Mouse (Mus musculus) retina, postnatal 1 day (tissue): Measurements from ENCODE around the gene Cacna2d3.

Experiments used
- DNase-seq: peaks from one replicate; pipeline ENCODE4 v3.0.0-alpha.2; 2012

Gene Cacna2d3

DNA sequence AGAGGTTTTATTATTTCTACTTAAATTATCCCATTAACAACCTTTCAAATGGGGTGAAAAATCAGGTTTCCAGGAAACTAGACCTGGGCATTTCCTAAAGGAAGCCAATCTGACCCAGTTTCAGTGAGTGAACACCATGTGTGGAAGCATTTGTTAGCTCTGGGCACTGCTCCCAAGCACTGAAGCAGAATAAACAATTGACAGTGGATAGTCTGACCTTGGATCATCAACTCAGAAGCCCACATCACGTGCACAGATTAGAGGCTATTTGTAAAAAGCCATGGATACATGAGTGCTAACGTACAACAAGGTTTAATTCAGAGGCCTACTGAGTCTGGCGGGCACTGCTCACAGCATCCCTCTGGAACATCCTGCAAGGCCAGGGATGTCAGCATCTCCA, 82.4 kb downstream of the Cacna2d3 start:
- DNase-seq, result peak; percentile 90

- DNase-seq, result no peak
These were observed 93.5 kb downstream of the Cacna2d3 start for GRCm38 (mm10) chr14:29628213-29628612.

DNA sequence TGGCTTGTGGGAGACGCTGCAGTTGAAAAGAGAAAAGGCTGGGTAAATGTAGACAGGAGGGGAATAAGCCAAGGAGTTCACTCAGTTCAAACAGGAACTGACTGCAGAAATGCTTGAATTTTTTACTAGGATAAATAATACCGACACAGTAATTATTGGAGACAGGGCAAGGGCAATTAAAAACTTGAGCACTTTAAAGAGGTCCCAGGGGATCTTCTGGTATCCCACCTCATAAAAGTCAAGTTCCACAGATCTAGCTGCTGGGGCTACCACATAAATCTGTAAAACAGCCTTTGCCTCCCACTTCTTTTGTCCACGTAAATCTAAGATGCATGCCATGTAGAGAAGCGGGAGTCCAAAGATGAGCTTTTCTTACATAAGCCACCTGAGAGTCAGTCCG, 109.2 kb downstream of the Cacna2d3 start:
- DNase-seq, result no peak

DNA sequence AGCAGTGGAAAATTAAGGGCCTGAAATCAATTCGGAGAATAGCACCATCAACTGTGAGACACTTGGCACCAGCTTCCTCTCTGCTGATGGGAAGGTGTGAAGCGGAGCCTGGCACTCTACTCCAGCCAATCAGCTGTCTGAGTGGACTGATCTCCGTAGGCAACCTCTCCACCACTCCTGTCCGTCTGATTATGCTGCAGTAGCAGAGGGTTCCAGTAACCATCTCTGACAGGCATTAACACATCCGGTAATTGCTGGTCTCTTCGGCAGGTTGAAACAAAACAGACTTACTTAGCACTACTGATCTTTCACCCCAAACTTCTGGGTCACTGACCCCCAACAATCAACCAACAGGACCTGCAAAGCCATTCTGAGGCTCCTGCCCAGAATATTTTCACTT, 112.9 kb downstream of the Cacna2d3 start:
- DNase-seq, result peak; percentile 77

- DNase-seq, result peak; percentile 85
These were observed 122.2 kb downstream of the Cacna2d3 start for GRCm38 (mm10) chr14:29599428-29599827.

- DNase-seq, result no peak
These were observed 128.8 kb downstream of the Cacna2d3 start for GRCm38 (mm10) chr14:29592896-29593295.

DNA sequence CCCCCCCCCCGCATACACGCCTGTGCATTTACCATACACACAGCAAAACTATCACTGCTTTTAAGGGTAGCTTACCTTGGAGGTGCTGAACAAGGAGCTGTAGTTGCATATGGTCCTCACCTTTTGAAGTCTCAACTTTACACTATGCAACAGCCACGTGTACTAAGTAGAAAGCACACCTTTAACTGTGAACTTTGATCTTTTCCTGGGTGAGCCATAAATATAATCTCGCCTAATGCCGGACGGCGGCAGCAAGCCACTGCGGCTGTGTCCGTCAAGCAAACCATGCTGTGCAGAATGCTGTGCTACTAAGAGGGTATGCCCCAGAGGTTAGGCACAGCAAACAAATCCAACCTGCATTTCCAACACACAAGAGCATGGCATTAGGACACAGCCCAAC, 132.0 kb downstream of the Cacna2d3 start:
- no peak for DNase-seq

DNA sequence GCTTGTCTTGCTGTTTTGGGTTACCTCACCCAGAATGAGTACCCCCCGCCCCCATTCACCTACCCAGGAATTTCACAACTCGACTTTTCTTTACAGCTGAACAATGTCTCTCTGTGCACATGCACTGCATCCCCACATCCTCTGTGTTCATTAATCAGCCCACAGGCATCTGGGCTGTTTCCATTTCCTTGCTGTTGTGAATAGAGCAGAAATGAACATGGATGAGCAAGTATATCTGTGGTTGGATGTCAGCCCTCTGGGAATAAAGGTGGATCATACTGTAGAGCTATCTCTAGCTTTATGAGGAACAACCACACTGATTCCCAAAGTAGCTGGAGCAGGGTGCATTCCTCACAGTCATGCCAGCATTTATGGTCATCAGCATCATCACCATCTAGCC, 139.7 kb downstream of the Cacna2d3 start:
- DNase-seq, result no peak

DNA sequence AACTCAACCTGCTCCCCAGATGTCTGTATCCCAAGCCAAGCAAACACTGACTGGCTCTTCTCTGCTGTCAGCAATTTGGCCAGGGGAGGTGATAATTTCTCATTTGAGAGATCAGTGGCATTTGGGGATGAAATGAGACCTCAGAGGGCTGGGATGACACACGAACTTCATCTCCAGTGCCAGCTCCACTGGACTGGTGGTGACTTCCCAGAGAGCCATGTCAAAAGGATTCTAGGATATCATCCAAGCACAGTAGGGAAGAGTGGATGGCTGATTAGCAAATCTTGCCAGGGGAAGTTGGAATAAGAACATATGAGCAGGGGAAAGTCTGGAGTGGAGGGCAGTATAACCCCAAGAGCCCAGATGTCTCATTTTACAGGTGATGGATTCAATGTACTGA, 143.9 kb downstream of the Cacna2d3 start:
- no peak for DNase-seq

DNA sequence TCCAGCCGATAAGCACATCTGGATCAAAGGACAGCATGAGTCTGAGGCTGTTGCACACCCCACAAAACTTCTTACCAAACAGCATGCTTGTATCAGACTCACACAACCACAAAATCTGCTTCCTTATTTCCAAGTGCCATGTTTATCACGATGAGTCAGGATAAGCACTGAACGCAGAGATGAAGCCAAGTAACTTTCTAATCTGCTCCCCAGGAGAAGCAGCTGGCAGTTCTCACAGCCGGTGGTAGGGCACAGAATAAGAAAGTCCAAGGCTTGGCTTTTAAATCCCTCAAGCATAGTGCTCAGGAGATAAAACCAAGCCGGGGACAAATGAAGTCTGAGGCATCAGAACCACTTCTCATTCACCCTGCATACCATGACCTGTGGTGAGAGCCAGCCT, 146.1 kb downstream of the Cacna2d3 start:
- DNase-seq, result no peak

DNA sequence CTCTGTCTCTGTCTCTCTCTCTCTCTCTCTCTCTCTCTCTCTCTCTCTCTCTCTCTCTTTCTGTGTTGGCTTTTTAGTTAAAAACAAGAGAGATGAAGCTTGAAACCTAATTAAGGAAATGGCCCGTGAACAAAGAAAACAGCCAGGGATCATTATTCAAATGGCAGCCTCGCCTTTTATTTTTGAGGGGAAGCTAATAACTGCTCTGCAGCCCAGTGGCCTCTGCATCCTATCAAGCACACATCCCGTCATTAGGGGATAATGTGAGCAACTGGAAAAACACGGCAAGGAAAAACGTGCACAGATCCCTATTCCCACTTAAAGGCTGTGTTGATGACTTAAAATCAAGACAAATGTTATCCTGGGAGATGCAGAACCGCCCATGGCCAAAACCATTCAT, 159.0 kb downstream of the Cacna2d3 start:
- DNase-seq, result peak; percentile 46

- DNase-seq, result no peak
These were observed 160.4 kb downstream of the Cacna2d3 start for GRCm38 (mm10) chr14:29561122-29561834.

DNA sequence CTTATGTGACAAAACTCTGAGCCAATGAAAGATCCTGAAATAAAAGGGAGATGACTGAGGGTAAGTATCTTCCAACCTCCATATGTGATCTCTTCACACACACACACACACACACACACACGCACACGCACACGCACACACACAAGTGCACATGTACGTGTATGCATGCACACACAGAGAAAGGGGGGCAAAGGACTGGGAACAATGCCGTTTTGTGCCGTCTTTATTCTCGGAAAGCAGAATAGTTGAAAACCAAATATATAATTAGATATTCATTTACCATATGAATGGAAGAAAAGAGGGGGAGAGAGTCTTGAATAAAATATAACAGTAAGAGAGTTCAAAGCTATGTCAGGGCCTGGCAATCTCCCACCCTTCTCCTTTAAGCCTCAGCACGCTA, 163.2 kb downstream of the Cacna2d3 start:
- DNase-seq, result no peak

- no peak for DNase-seq
These were observed 165.5 kb downstream of the Cacna2d3 start for GRCm38 (mm10) chr14:29556152-29556551.

- DNase-seq, result no peak
These were observed 169.2 kb downstream of the Cacna2d3 start for GRCm38 (mm10) chr14:29552471-29552870.

DNA sequence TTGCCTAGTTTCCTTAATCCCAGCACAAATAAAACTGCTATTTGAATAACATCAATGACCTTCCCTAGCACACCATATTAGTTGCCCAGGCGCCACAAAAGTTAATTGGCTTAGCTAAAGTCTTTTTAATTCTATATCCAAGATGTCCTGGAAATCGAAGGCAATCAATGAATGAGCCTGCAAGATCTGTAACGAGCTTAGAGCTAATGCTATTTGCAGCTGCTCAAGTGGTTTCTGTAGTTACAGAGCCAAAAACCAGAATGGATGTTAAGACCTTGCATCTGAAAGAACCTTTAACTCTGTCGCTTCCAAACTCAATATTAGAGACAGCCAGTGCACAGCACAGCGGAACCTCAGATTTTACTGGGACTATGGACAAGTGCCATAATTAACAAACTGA, 173.0 kb downstream of the Cacna2d3 start:
- DNase-seq, result peak; percentile 69

DNA sequence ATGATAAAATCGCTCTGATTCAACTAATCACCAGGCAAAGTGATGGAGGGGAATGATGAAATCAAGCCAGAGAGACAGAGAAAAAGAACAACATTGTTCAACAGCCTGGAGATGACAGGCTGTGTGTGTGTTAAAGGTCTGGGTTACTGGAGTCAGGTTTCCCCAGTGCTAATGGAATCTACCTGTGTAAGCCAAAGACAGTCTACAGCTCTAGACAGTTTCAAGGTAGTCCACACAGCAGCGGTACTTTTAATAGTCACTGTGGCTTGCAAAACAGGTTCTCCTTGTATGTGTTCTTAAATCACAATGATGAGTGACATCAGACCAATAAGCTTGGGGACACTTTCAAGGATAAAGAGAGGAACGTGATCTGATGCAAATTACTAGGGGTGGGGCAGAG, 191.1 kb downstream of the Cacna2d3 start:
- no peak for DNase-seq

- peak; percentile 19 for DNase-seq
These were observed 193.0 kb downstream of the Cacna2d3 start for GRCm38 (mm10) chr14:29528696-29529095.

DNA sequence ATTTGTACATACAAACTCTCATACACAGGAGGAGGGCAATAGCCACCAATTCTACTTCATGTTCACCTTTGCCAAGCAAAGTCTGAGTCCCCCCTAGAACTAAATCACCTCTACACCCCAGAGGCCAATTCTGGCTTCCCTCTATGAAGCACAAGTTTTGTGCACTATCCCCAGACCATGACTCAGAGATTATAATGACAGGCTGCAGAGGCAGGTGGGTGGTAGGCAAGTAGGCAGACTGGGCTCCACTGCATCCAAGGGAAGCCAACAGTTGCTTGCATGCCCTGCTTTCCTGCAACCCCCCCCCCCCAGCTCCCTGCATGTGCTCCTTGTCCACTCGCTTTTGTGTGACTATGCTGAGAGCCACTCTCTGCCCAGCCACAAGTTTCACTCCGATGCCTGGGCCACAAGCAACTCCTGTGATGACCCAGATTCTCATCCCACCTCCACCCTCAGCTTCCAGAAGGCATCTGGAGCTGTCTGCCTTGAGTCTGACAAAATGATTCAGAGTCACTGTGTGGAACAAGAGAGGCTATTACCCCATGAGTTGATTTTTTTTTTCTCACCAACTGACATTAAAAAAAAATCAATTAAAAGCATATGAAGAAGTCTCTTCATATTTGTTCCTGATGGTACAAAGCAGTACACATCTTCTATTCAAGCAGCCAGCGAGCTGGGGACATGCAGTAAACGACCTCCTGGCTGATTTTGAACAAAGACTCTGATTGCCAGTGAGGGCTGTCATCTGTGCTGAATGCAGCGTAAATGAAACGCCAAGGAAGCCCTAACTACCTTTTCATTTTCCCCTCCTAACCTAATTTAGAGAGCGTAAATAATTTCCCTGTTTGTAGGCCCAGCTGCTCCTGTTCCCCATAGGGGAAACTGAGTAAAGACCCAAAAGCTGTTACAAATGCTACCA, 201.7 kb downstream of the Cacna2d3 start:
- peak; percentile 75 for DNase-seq

- peak; percentile 71 for DNase-seq
These were observed 219.0 kb downstream of the Cacna2d3 start for GRCm38 (mm10) chr14:29502667-29503066.

- DNase-seq, result no peak
These were observed 222.9 kb downstream of the Cacna2d3 start for GRCm38 (mm10) chr14:29498546-29499290.

DNA sequence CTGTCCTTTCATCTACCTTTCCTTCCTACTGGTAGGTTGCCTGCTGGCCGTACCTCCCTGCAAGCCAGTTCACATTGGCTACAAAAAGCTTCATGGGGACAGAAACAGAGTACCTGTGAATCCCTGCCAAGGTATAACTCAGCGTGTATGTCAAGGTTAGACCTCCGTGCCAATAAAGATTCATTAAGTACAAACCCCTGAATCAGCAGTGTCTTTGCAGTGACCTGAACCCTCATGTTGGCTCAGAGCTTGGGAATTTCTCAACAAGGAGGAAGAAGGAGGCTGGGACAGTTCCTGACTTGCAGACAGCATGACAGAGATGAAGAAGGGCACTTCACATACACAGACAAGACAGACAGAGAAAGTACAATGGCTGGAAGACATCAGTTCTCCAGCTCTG, 225.1 kb downstream of the Cacna2d3 start:
- DNase-seq, result no peak

GRCm38 (mm10) chr14:29491786-29492185, 229.9 kb downstream of the Cacna2d3 start:
- no peak for DNase-seq
